Mouse (Mus musculus) CH12.LX (cell line): ENCODE data around the gene Mdh1. TPM values are rescaled to one million over a fixed set of nuclear protein-coding genes. Genes with fewer than 3 reads are reported as not detected.

Experiments
- DNase-seq: peaks from one replicate; pipeline ENCODE4 v3.0.0-alpha.2; 2013; ENCODE audit errors: extremely low read depth
- H3K27ac ChIP-seq: 2 replicates; pipeline ENCODE4 v1.5.1; 2012; ENCODE audit warnings: low read depth, mild to moderate bottlenecking, control low read depth, moderate library complexity; ENCODE audit not compliant: insufficient read depth
- H3K27me3 ChIP-seq: replicated peaks from 2 replicates; pipeline ENCODE3; 2012; ENCODE audit warnings: inconsistent platforms
- H3K36me3 ChIP-seq, 2 experiments: replicated peaks in 1 of 2; 2 replicates each; pipeline versions ENCODE3 to v1.6.1; 2012; ENCODE audit warnings: inconsistent platforms in 1 of 2, low read length in 1 of 2, mild to moderate bottlenecking in 1 of 2, mixed read lengths in 1 of 2, moderate library complexity in 1 of 2; ENCODE audit not compliant: control insufficient read depth in 1 of 2, insufficient read depth in 1 of 2
- H3K4me1 ChIP-seq, 2 experiments: 2 replicates each; pipeline ENCODE4 v1.6.1; 2012; ENCODE audit warnings: inconsistent platforms in 1 of 2, moderate library complexity in 1 of 2; ENCODE audit not compliant: insufficient read depth in 2 of 2, control insufficient read depth in 1 of 2
- H3K4me2 ChIP-seq: 2 replicates; pipeline ENCODE4 v1.6.1; 2012; ENCODE audit warnings: low read depth, mild to moderate bottlenecking, control low read depth; ENCODE audit not compliant: poor library complexity, insufficient read depth, severe bottlenecking
- H3K4me3 ChIP-seq, 3 experiments: fragments of 150-350 bp in 1 of 3; sonication (generic) in 1 of 3; replicated peaks in 1 of 3; 2 replicates each; pipeline versions ENCODE3 to v1.5.1; 2011 to 2012; ENCODE audit warnings: low read depth in 2 of 3, low read length in 2 of 3, mild to moderate bottlenecking in 2 of 3, moderate library complexity in 2 of 3, control low read depth in 1 of 3, improper control_type of control experiment in 1 of 3, inconsistent platforms in 1 of 3, mixed read lengths in 1 of 3; ENCODE audit not compliant: poor library complexity in 1 of 3
- H3K79me2 ChIP-seq: replicated peaks from 2 replicates; pipeline ENCODE4 v1.6.1; 2012; ENCODE audit warnings: mild to moderate bottlenecking, moderate library complexity; ENCODE audit not compliant: control insufficient read depth, poor library complexity, insufficient read depth, severe bottlenecking; ENCODE audit errors: extremely low read depth
- H3K9ac ChIP-seq: 2 replicates; pipeline ENCODE4 v1.6.1; 2012; ENCODE audit warnings: low read depth, mild to moderate bottlenecking, control low read depth, moderate library complexity; ENCODE audit not compliant: insufficient read depth
- H3K9me3 ChIP-seq: replicated peaks from 2 replicates; pipeline ENCODE3; 2012; ENCODE audit warnings: low read length, inconsistent platforms, mixed read lengths
- CHD2 ChIP-seq: IDR thresholded peaks from 2 replicates; pipeline ENCODE4 v1.6.1; 2011; ENCODE audit warnings: low read length, improper control_type of control experiment
- E2F4 ChIP-seq: IDR thresholded peaks from 2 replicates; pipeline ENCODE4 v1.6.1; 2011; ENCODE audit warnings: low read depth, low read length, improper control_type of control experiment; ENCODE audit not compliant: insufficient replicate concordance
- ELF1 ChIP-seq: IDR thresholded peaks from 2 replicates; pipeline ENCODE4 v1.6.1; 2014; ENCODE audit warnings: low read depth, mild to moderate bottlenecking, inconsistent platforms, low read length, improper control_type of control experiment
- EP300 ChIP-seq: IDR thresholded peaks from 2 replicates; pipeline ENCODE4 v1.6.1; 2011; ENCODE audit warnings: low read length, improper control_type of control experiment
- HCFC1 ChIP-seq: IDR thresholded peaks from 2 replicates; pipeline ENCODE4 v1.6.1; 2012; ENCODE audit warnings: low read depth, mild to moderate bottlenecking, inconsistent platforms, low read length, improper control_type of control experiment
- JUND ChIP-seq: conservative IDR thresholded peaks from 2 replicates; pipeline ENCODE4 v1.6.1; 2011; ENCODE audit warnings: low read depth, low read length, improper control_type of control experiment
- KAT2A ChIP-seq: IDR thresholded peaks from 2 replicates; pipeline ENCODE4 v1.6.1; 2012; ENCODE audit warnings: low read length, improper control_type of control experiment, inconsistent platforms; ENCODE audit not compliant: insufficient replicate concordance
- MAZ ChIP-seq: IDR thresholded peaks from 2 replicates; pipeline ENCODE4 v1.6.1; 2012; ENCODE audit warnings: low read depth, mild to moderate bottlenecking, inconsistent platforms, low read length, improper control_type of control experiment, moderate library complexity
- NELFE ChIP-seq: IDR thresholded peaks from 2 replicates; pipeline ENCODE4 v1.6.1; 2011; ENCODE audit warnings: low read depth, low read length, improper control_type of control experiment
- NRF1 ChIP-seq: IDR thresholded peaks from 2 replicates; pipeline ENCODE4 v1.6.1; 2014; ENCODE audit warnings: low read depth, mild to moderate bottlenecking, inconsistent platforms, low read length, improper control_type of control experiment, moderate library complexity
- PAX5 ChIP-seq: IDR thresholded peaks from 2 replicates; pipeline ENCODE4 v1.6.1; 2012; ENCODE audit warnings: low read length, inconsistent platforms, mixed read lengths
- POLR2A ChIP-seq: IDR thresholded peaks from 2 replicates; pipeline ENCODE4 v1.6.1; 2011; ENCODE audit warnings: low read depth, mild to moderate bottlenecking, improper control_type of control experiment, low read length
- POLR2AphosphoS2 ChIP-seq: IDR thresholded peaks from 2 replicates; pipeline ENCODE4 v1.6.1; 2011; ENCODE audit warnings: low read depth, low read length, improper control_type of control experiment
- RAD21 ChIP-seq: IDR thresholded peaks from 2 replicates; pipeline ENCODE4 v1.6.1; 2011; ENCODE audit warnings: low read depth, mild to moderate bottlenecking, low read length, improper control_type of control experiment, moderate library complexity
- SIN3A ChIP-seq: IDR thresholded peaks from 2 replicates; pipeline ENCODE4 v1.6.1; 2012; ENCODE audit warnings: low read length, improper control_type of control experiment, inconsistent platforms
- TBP ChIP-seq: conservative IDR thresholded peaks from 2 replicates; pipeline ENCODE4 v1.6.1; 2011; ENCODE audit warnings: low read depth, low read length, improper control_type of control experiment
- TCF12 ChIP-seq: IDR thresholded peaks from 2 replicates; pipeline ENCODE4 v1.6.1; 2014; ENCODE audit warnings: low read depth, mild to moderate bottlenecking, inconsistent platforms, low read length, improper control_type of control experiment
- UBTF ChIP-seq: IDR thresholded peaks from 2 replicates; pipeline ENCODE4 v1.6.1; 2012; ENCODE audit warnings: low read depth, mild to moderate bottlenecking, inconsistent platforms, low read length, improper control_type of control experiment, moderate library complexity
- USF1 ChIP-seq: IDR thresholded peaks from 2 replicates; pipeline ENCODE4 v1.6.1; 2014; ENCODE audit warnings: low read depth, mild to moderate bottlenecking, inconsistent platforms, low read length, improper control_type of control experiment
- USF2 ChIP-seq: conservative IDR thresholded peaks from 2 replicates; pipeline ENCODE4 v1.6.1; 2011; ENCODE audit warnings: low read depth, low read length, improper control_type of control experiment
- ZKSCAN1 ChIP-seq: IDR thresholded peaks from 2 replicates; pipeline ENCODE4 v1.6.1; 2012; ENCODE audit warnings: low read depth, inconsistent platforms, low read length, improper control_type of control experiment, borderline replicate concordance
- dilution Hi-C: fragments of 300-500 bp; cut with MboI; formaldehyde crosslinking; loops from 2 replicates; pipeline ENCODE4 v1.14.3; 2020; ENCODE audit warnings: low sequenced_read_pairs; ENCODE audit not compliant: extremely low pct_unique_long_range_greater_than_20kb, extremely low pct_ligation_motif_present
- in situ Hi-C: fragments of 300-500 bp; cut with MboI; formaldehyde crosslinking; loops from 3 replicates; pipeline ENCODE4 v1.14.3; 2019; ENCODE audit warnings: low sequenced_read_pairs, low pct_ligation_motif_present, low pct_unique_long_range_greater_than_20kb, mixed read lengths
- polyA plus RNA-seq: library from polyadenylated mRNA; unstranded; fragments of >175 nt; gene quantifications from 2 replicates; pipeline ENCODE4 v1.2.1, GENCODE M21; 2012; ENCODE audit warnings: low read depth; ENCODE audit not compliant: insufficient read length
- total RNA-seq, 2 experiments: library from RNA; depleted of rRNA; stranded (reverse); fragments of 300-350 nt in 1 of 2; fragments of >200 nt in 1 of 2; gene quantifications; 2 replicates each; pipeline ENCODE4 v1.2.3; 2012 to 2014

Gene Mdh1
- total and polyA plus RNA-seq, 3 experiments: 233 to 440 (median 385) TPM

GRCm38 (mm10) chr11:21583286-21583685 is 11.1 kb upstream of the Mdh1 start:
- no peak for DNase-seq
- Histone ChIP-seq H3K27ac (no peak overlapping the region), H3K4me3 (no peak overlapping the region), H3K27me3 (no peaks in the 10 kb centered on the region), H3K36me3 (no peaks in the 10 kb centered on the region), H3K4me2 (no peak overlapping the region), H3K4me1 (peaks cover 2 to 6% of the 10 kb centered on the region in 2 experiments; a peak in 3 of 4 replicates), H3K9me3 (no peaks in the 10 kb centered on the region), H3K9ac (no peak overlapping the region), H3K79me2 (no peaks in the 10 kb centered on the region)
- no peak for TF ChIP-seq EP300
- no peak for TF ChIP-seq JUND
- no peak for TF ChIP-seq MAZ
- TF ChIP-seq POLR2A: no peak
- in situ Hi-C loops: no loop called here
- dilution Hi-C loops: no loop called here

GRCm38 (mm10) chr11:21581472-21581871 is 9.3 kb upstream of the Mdh1 start:
- Histone ChIP-seq H3K9me3 (no peaks in the 10 kb centered on the region), H3K36me3 (no peaks in the 10 kb centered on the region), H3K27me3 (no peaks in the 10 kb centered on the region), H3K4me2 (no peak overlapping the region), H3K9ac (no peak overlapping the region), H3K4me3 (no peak overlapping the region), H3K79me2 (no peaks in the 10 kb centered on the region), H3K27ac (no peak overlapping the region), H3K4me1 (peaks cover 2 to 6% of the 10 kb centered on the region in 2 experiments; a peak in 3 of 4 replicates)
- no peak for DNase-seq
- TF ChIP-seq MAZ (no peak), EP300 (no peak), UBTF (no peak), POLR2AphosphoS2 (no peak), RAD21 (no peak), NRF1 (no peak), ELF1 (no peak), HCFC1 (no peak), SIN3A (no peak), USF2 (no peak), E2F4 (no peak), NELFE (no peak), TBP (no peak), CHD2 (no peak), PAX5 (no peak), USF1 (no peak), KAT2A (no peak), TCF12 (no peak), ZKSCAN1 (no peak)
- dilution Hi-C loops: no loop called here
- in situ Hi-C loops: no loop called here
